Mouse (Mus musculus) intestine, embryonic 14.5 days (tissue): ENCODE measurements around the gene Klk11. TPM values are rescaled to one million over a fixed set of nuclear protein-coding genes. Genes with fewer than 3 reads are reported as not detected.
A peak's percentile ranks its signal among the peaks of the same experiment; 100 is the strongest.

Source experiments
- ATAC-seq: fragments of 200-750 bp; cut with Nextera tagmentation; replicated peaks from 2 replicates; pipeline ENCODE4 v1.8.0; 2017; ENCODE audit warnings: low read depth, moderate number of reproducible peaks, moderate TSS enrichment, moderate library complexity; ENCODE audit not compliant: low FRiP score, low TSS enrichment
- DNase-seq: peaks from one replicate; pipeline ENCODE4 v3.0.0-alpha.2; 2018; ENCODE audit warnings: low spot score
- H3K27ac ChIP-seq: fragments of 300-500 bp; sonication (generic); 2 replicates; pipeline ENCODE4 v1.5.1; 2014; ENCODE audit warnings: low read depth, mild to moderate bottlenecking, control low read depth
- H3K27me3 ChIP-seq: fragments of 300-500 bp; sonication (generic); replicated peaks from 2 replicates; pipeline ENCODE4 v1.6.1; 2014; ENCODE audit warnings: low read length, control low read depth; ENCODE audit not compliant: control insufficient read depth, insufficient read depth
- H3K36me3 ChIP-seq: fragments of 300-500 bp; sonication (generic); 2 replicates; pipeline ENCODE4 v1.6.1; 2014; ENCODE audit warnings: low read length, control low read depth; ENCODE audit not compliant: control insufficient read depth, insufficient read depth
- H3K4me1 ChIP-seq: fragments of 300-500 bp; sonication (generic); replicated peaks from 2 replicates; pipeline ENCODE4 v1.6.1; 2014; ENCODE audit warnings: low read length, control low read depth, mixed read lengths; ENCODE audit not compliant: control insufficient read depth, insufficient read depth
- H3K4me2 ChIP-seq: fragments of 300-500 bp; sonication (generic); 2 replicates; pipeline ENCODE4 v1.6.1; 2014; ENCODE audit warnings: low read length
- H3K4me3 ChIP-seq: fragments of 300-500 bp; sonication (generic); 2 replicates; pipeline ENCODE4 v1.5.1; 2014; ENCODE audit warnings: low read depth, low read length, control low read depth, mixed read lengths
- H3K9ac ChIP-seq: fragments of 300-500 bp; sonication (generic); 2 replicates; pipeline ENCODE4 v1.6.1; 2014; ENCODE audit warnings: mild to moderate bottlenecking, low read length
- H3K9me3 ChIP-seq: fragments of 300-500 bp; sonication (generic); 2 replicates; pipeline ENCODE4 v1.6.1; 2016; ENCODE audit warnings: low read length, control low read depth; ENCODE audit not compliant: control insufficient read depth
- WGBS: fragments of 180-500 bp; shearing (Covaris S2); extraction: QIAGEN DNeasy Blood & Tissue Kit; methylation state at CpG from one replicate; pipeline ENCODE4 v1.1.7; 2014; 5-methylcytosine and 5-hydroxymethylcytosine counted together
- polyA plus RNA-seq: library from polyadenylated mRNA; unstranded; fragments of >200 nt; fragmentation: Nextera tagmentation; extraction: Ambion mirVana; gene quantifications from 2 replicates; pipeline ENCODE4 v1.2.1, GENCODE M21; 2014

Klk11 gene
- polyA plus RNA-seq, result not detected in 2 replicates

DNA sequence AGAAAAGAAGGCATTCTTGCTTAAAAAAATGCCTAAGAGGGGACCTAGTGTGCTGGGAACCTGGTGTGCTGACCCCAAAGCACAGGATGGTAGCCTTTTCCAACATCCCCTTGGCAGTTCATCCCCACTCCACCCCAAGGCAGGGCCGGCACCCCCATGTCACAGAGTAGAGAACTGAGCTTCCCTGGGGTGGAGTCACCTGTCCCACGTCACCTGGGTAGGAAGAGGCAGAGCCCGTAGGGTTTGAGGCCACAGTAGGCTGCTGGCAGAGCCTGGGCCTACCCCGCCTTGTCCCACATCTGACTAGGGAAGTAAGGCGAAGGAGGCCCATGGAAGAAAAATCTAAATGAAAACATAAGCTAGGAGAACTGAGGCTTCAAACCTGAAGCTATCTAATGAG lies at the start of gene Klk11:
Gene Klk11 (plus strand): TSS at position 241 of the 400 bp plus-strand sequence.
- Histone ChIP-seq H3K9me3 (no peaks in the 10 kb centered on the region), H3K4me3 (no peak within 1 kb of the TSS), H3K36me3 (no peaks in the 10 kb centered on the region), H3K27ac (no peak within 1 kb of the TSS), H3K27me3 (no peaks in the 10 kb centered on the region), H3K4me2 (no peak within 1 kb of the TSS), H3K9ac (no peak within 1 kb of the TSS), H3K4me1 (no peaks in the 10 kb centered on the region)
- ATAC-seq (no peak), DNase-seq (peak; percentile 28)
- 92% methylated on average over 5 of the region's 5 CpGs for WGBS

- no peaks in the 10 kb centered on the region for H3K27me3 ChIP-seq
- H3K9me3 ChIP-seq, result no peaks in the 10 kb centered on the region
- H3K27ac ChIP-seq, result no peak overlapping the region
- H3K4me1 ChIP-seq, result no peaks in the 10 kb centered on the region
- DNase-seq (no peak), ATAC-seq (no peak)
- H3K4me2 ChIP-seq, result no peak overlapping the region
- H3K4me3 ChIP-seq, result no peak overlapping the region
- 65% methylated on average over 1 of the region's 1 CpGs for WGBS
- H3K36me3 ChIP-seq, result no peaks in the 10 kb centered on the region
- H3K9ac ChIP-seq, result no peak overlapping the region
Observed at GRCm38 (mm10) chr7:43747788-43748187, 26.6 kb upstream of the Klk11 start.

DNA sequence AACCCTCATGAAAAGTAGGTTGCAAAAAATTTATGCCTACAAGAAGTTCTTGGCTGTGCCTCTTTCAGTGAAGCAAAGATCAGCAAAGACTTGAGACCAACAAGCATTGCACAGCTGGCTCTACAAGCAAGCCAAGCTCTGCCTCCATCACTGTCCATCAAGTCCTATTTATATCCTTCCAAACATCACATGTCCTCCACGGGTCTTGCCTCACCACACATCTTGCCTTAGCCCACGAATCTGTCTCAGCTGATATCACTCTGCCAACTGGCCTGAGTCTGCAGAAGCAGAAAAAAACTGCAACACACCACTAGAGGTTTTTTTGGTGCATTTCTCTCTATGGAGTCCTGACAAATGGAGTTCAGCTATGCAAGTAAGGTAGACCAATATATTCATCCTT lies 21.6 kb upstream of the Klk11 start:
- ATAC-seq (no peak), DNase-seq (no peak)
- Histone ChIP-seq H3K27ac (no peak overlapping the region), H3K4me2 (no peak overlapping the region), H3K9ac (no peak overlapping the region), H3K9me3 (no peaks in the 10 kb centered on the region), H3K4me1 (no peaks in the 10 kb centered on the region), H3K27me3 (no peaks in the 10 kb centered on the region), H3K4me3 (no peak overlapping the region), H3K36me3 (no peaks in the 10 kb centered on the region)
- 62% methylated on average over 2 of the region's 2 CpGs for WGBS

GRCm38 (mm10) chr7:43766484-43766883 lies 7.9 kb upstream of the Klk11 start:
- ATAC-seq (no peak), DNase-seq (peak; percentile 37)
- H3K36me3 ChIP-seq, result no peaks in the 10 kb centered on the region
- no peaks in the 10 kb centered on the region for H3K27me3 ChIP-seq
- H3K9me3 ChIP-seq, result no peaks in the 10 kb centered on the region
- 44% methylated on average over 8 of the region's 8 CpGs for WGBS
- no peak overlapping the region for H3K27ac ChIP-seq
- no peaks in the 10 kb centered on the region for H3K4me1 ChIP-seq
- H3K4me3 ChIP-seq, result no peak overlapping the region
- H3K4me2 ChIP-seq, result no peak overlapping the region
- no peak overlapping the region for H3K9ac ChIP-seq

- H3K27ac ChIP-seq, result no peak within 1 kb of the TSS
- H3K9ac ChIP-seq, result no peak within 1 kb of the TSS
- ATAC-seq (no peak), DNase-seq (peak; percentile 35)
- no peak within 1 kb of the TSS for H3K4me2 ChIP-seq
- 79% methylated on average over 4 of the region's 4 CpGs for WGBS
- H3K4me3 ChIP-seq, result no peak within 1 kb of the TSS
- H3K27me3 ChIP-seq, result no peaks in the 10 kb centered on the region
- H3K9me3 ChIP-seq, result no peaks in the 10 kb centered on the region
- H3K4me1 ChIP-seq, result no peaks in the 10 kb centered on the region
- H3K36me3 ChIP-seq, result no peaks in the 10 kb centered on the region
Observed at GRCm38 (mm10) chr7:43768597-43768996, 5.8 kb upstream of the Klk11 start, which contains the start of gene Klk12. Klk12 (plus strand) TSS chr7:43768897.

DNA sequence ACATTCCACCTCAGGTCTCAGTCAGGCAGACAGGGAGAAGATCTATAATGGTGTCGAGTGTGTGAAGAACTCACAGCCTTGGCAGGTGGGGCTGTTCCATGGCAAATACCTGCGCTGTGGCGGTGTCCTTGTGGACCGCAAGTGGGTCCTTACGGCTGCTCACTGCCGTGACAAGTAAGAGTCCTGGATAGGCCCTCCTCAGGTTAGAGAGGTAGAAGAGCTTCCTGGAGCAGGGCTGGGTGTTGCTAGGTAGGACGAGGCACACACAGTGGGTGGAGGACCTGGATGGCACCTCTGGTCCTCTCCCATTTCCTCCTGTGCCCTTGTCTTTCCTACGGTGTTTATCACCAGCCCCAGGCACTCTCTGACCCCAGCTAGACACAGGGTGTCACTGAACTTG lies 4.8 kb upstream of the Klk11 start:
- ATAC-seq, result no peak
- no peak overlapping the region for H3K4me3 ChIP-seq
- 92% methylated on average over 8 of the region's 8 CpGs for WGBS

GRCm38 (mm10) chr7:43770701-43771100 lies 3.7 kb upstream of the Klk11 start:
- Histone ChIP-seq H3K36me3 (no peaks in the 10 kb centered on the region), H3K4me2 (no peak overlapping the region), H3K27me3 (no peaks in the 10 kb centered on the region), H3K27ac (no peak overlapping the region), H3K4me1 (no peaks in the 10 kb centered on the region), H3K4me3 (no peak overlapping the region), H3K9me3 (no peaks in the 10 kb centered on the region), H3K9ac (no peak overlapping the region)
- DNase-seq (peak; percentile 16), ATAC-seq (no peak)
- WGBS, result 94% methylated on average over 10 of the region's 10 CpGs

More for the DNA sequence above, 4.8 kb upstream of the Klk11 start:
- H3K4me1 ChIP-seq, result no peaks in the 10 kb centered on the region
- H3K27ac ChIP-seq, result no peak overlapping the region
- H3K9me3 ChIP-seq, result no peaks in the 10 kb centered on the region
- H3K27me3 ChIP-seq, result no peaks in the 10 kb centered on the region
- no peaks in the 10 kb centered on the region for H3K36me3 ChIP-seq
- DNase-seq, result peak; percentile 40
- H3K4me2 ChIP-seq, result no peak overlapping the region
- H3K9ac ChIP-seq, result no peak overlapping the region

DNA sequence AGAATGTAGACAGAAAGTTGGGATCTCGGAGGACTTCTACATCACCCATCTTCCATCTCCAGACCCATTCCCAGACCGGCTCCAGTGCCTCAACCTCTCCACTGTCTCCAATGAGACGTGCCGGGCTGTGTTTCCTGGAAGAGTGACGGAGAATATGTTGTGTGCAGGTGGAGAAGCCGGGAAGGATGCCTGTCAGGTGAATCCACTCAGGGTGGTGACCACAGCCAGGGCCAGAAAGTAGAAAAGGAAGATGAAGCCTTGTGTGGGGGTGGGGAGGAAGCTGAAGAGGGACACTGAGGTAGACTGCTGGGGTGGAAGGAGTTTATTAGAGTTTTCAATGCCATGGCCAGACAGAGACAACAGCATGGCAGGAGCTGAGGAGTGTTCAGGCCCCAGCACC lies 2.5 kb upstream of the Klk11 start:
- Histone ChIP-seq H3K27me3 (no peaks in the 10 kb centered on the region), H3K9ac (no peak overlapping the region), H3K4me1 (no peaks in the 10 kb centered on the region), H3K9me3 (no peaks in the 10 kb centered on the region), H3K4me2 (no peak overlapping the region), H3K4me3 (no peak overlapping the region), H3K27ac (no peak overlapping the region), H3K36me3 (no peaks in the 10 kb centered on the region)
- 92% methylated on average over 6 of the region's 6 CpGs for WGBS
- ATAC-seq (no peak), DNase-seq (peak; percentile 12)

- ATAC-seq (no peak), DNase-seq (peak; percentile 35)
- H3K4me3 ChIP-seq, result no peak overlapping the region
- no peak overlapping the region for H3K27ac ChIP-seq
- H3K9me3 ChIP-seq, result no peaks in the 10 kb centered on the region
- H3K4me2 ChIP-seq, result no peak overlapping the region
- no peaks in the 10 kb centered on the region for H3K27me3 ChIP-seq
- H3K9ac ChIP-seq, result no peak overlapping the region
- H3K4me1 ChIP-seq, result no peaks in the 10 kb centered on the region
- 68% methylated on average over 3 of the region's 3 CpGs for WGBS
- H3K36me3 ChIP-seq, result no peaks in the 10 kb centered on the region
Observed at GRCm38 (mm10) chr7:43772901-43773300, 1.5 kb upstream of the Klk11 start.
